Mouse (Mus musculus) brain, embryonic 14.5 days (tissue): ENCODE data around the gene Glipr2. TPM values are rescaled to one million over a fixed set of nuclear protein-coding genes. Genes with fewer than 3 reads are reported as not detected.

Source experiments
- DNase-seq: peaks from one replicate; pipeline ENCODE4 v3.0.0-alpha.2; 2011; ENCODE audit warnings: low read depth
- CTCF ChIP-seq: fragments of 200-500 bp; IDR thresholded peaks from 2 replicates; pipeline ENCODE4 v1.5.1; 2012; ENCODE audit warnings: inconsistent platforms, mild to moderate bottlenecking, moderate library complexity, borderline replicate concordance; ENCODE audit not compliant: insufficient read depth, insufficient read length; ENCODE audit errors: extremely low read depth
- POLR2A ChIP-seq: fragments of 200-500 bp; IDR thresholded peaks from 2 replicates; pipeline ENCODE4 v1.6.1; 2012; ENCODE audit warnings: mild to moderate bottlenecking, inconsistent platforms, borderline replicate concordance; ENCODE audit not compliant: poor library complexity, insufficient read depth, insufficient read length, severe bottlenecking; ENCODE audit errors: extremely low read depth
- polyA plus RNA-seq: library from polyadenylated mRNA; depleted of rRNA; stranded (reverse); fragments of >200 nt; gene quantifications from 2 replicates; pipeline ENCODE4 v1.2.3, GENCODE M21; 2012

Glipr2 gene
- polyA plus RNA-seq, 1 experiment: 28.8 TPM

- DNase-seq: no peak
- no peak for TF ChIP-seq POLR2A
- no peak for TF ChIP-seq CTCF
Measured at GRCm38 (mm10) chr4:43993072-43993471, 35.9 kb downstream of the Glipr2 start.

DNA sequence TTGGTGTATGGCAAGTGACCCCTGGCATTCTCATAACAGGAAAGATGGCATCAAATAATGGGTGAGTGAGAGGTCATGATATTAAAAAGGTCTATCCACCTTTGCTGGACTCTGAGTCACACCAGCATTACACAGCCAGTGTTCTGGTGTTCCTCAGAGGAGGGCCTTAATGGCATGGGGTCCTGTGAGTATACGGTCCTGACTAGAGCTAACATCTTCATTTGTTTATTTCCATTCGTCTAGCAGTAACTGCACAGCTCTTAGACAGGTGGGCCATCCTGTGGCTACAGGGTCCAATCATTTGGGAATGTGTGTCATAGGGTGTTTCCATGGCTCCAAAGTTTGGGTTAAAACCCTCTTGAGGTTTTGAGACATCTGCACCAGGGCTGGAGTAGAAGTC, 37.1 kb downstream of the Glipr2 start:
- TF ChIP-seq CTCF (no peak), POLR2A (no peak)
- DNase-seq: no peak

- no peak for DNase-seq
- no peak for TF ChIP-seq POLR2A
- no peak for TF ChIP-seq CTCF
Measured at GRCm38 (mm10) chr4:44003622-44004021, 46.4 kb downstream of the Glipr2 start.

DNA sequence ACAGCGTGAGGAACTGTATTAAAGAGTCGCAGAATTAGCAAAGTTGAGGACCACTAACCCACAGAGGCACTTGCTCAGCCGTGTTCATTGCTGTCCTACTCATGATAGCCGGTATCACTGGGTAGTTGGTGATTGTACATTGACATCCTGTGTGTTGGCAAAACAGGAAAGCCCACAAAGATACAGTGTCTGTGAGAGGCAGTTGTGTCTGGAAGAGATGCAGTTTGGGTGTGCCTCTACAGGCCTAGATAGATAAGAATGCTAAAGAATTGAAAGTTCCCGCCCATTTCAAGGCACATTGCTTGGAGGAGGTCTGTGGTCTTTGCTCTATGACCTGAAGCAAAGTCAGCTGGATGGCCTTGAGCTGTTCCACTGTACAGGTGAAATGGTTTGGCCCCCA, 46.9 kb downstream of the Glipr2 start, which contains the start of gene Clta:
TSS of gene Clta (plus strand) at position 327 of the 400 bp plus-strand sequence.
- TF ChIP-seq POLR2A (no peak), CTCF (no peak)
- DNase-seq: no peak

- no peak for DNase-seq
- no peak for TF ChIP-seq CTCF
- no peak for TF ChIP-seq POLR2A
Measured at GRCm38 (mm10) chr4:44004623-44005409, 47.6 kb downstream of the Glipr2 start.

DNA sequence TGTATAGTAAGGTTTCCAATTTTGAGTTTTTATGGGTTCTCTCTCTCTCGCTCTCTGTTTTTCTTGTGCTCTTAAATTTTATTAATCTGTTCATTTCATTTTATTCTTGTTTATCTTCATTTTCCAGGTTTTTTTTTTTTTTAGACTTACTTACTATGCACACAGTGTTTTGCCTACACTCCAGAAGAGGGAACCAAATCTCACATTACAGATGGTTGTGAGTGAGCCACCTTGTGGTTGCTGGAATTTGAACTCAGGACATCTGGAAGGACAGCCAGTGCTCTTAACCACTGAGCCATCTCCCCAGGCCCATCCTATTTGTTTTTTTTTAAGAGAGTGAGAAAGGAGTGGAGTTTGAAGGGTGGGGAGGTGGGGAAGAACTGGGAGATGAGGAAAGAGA, 53.0 kb downstream of the Glipr2 start:
- TF ChIP-seq CTCF: no peak
- TF ChIP-seq POLR2A: no peak
- DNase-seq: no peak

DNA sequence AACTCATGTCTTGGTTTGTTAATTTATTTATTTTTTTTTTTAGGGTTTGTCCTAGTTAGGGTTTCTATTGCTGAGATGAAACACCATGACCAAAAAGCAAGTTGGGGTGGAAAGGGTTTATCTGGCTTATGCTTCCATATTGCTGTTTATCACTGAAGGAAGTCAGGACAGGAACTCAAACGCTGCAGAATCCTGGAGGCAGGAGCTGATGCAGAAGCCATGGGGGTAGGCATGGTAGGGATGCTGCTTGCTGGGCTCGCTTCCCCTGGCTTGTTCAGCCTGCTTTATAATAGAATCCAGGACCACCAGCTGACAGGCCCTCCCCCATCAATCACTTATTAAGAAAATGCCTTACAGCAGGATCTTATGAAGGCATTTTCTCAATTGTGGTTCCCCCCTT, 53.7 kb downstream of the Glipr2 start:
- TF ChIP-seq CTCF (no peak), POLR2A (no peak)
- DNase-seq: no peak

DNA sequence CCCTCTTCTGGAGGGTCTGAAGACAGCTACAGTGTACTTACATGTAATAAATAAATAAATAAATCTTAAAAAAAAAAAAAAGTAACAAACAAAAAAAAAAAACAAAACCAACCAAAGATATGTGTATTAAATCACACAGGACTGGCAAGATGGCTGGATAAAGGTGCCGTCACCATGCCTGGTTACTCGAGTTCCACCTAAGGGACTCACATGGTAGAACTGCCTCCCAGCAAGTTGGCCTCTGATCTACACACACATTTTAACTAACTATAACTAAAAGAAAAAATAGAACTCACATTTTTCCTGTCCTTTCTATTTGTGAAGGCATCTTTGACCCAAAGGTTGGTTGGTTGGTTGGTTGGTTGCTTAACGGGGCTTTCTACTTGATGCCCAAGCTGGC, 54.6 kb downstream of the Glipr2 start:
- no peak for TF ChIP-seq CTCF
- no peak for TF ChIP-seq POLR2A
- DNase-seq: no peak

GRCm38 (mm10) chr4:44012376-44013367, 55.5 kb downstream of the Glipr2 start:
- peak; percentile 99 for DNase-seq
- TF ChIP-seq CTCF (no peak), POLR2A (peak; percentile 69; the same call in 1 of the 2 replicates)

- no peak for DNase-seq
- no peak for TF ChIP-seq CTCF
- TF ChIP-seq POLR2A: no peak
Measured at GRCm38 (mm10) chr4:44013391-44014070, 56.3 kb downstream of the Glipr2 start.

DNA sequence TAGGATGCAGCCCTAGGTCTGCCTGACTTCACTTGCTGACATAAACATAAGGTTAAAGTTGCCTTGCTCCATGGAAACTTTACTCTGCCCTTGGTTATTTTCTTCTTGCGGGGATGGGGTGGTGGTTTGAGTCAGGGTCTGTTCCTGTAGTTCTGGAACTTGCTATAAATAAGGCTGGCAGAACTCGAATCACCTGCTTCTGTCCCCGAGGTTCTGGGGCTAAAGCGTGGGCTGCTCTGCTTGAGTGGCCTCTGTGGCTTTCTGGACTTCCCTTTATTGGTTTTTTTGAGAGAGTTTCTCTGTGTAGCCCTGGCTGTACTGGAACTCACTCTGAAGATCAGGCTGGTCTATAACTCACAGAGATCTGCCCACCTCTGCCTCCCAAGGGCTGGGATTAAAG, 58.9 kb downstream of the Glipr2 start:
- no peak for DNase-seq
- TF ChIP-seq POLR2A (no peak), CTCF (no peak)
